Mouse (Mus musculus) E14TG2a.4 (cell line): ENCODE measurements around the gene Gadd45b.
A peak's percentile ranks its signal among the peaks of the same experiment; 100 is the strongest.

ENCODE experiments used
- H3K27me3 ChIP-seq: 2 replicates; pipeline ENCODE4 v1.6.1; 2014; ENCODE audit warnings: low read length, control low read depth; ENCODE audit not compliant: insufficient read depth
- H3K36me3 ChIP-seq: 2 replicates; pipeline ENCODE4 v1.6.1; 2014; ENCODE audit warnings: low read length, control low read depth; ENCODE audit not compliant: insufficient read depth
- H3K4me1 ChIP-seq: replicated peaks from 2 replicates; pipeline ENCODE4 v1.6.1; 2014; ENCODE audit warnings: low read depth, low read length, control low read depth
- H3K4me3 ChIP-seq: replicated peaks from 2 replicates; pipeline ENCODE4 v1.5.1; 2014; ENCODE audit warnings: mild to moderate bottlenecking, low read length
- H3K9me3 ChIP-seq: 2 replicates; pipeline ENCODE4 v1.6.1; 2014; ENCODE audit warnings: low read length, control low read depth
- CTCF ChIP-seq: conservative IDR thresholded peaks from 2 replicates; pipeline ENCODE4 v1.5.1; 2014; ENCODE audit warnings: low read length
- NANOG ChIP-seq: IDR thresholded peaks from 2 replicates; pipeline ENCODE4 v1.6.1; 2014; ENCODE audit warnings: borderline replicate concordance, low read length, mixed read lengths
- POU5F1 ChIP-seq: IDR thresholded peaks from 2 replicates; pipeline ENCODE4 v1.6.1; 2014; ENCODE audit warnings: low read length, borderline replicate concordance

Gene Gadd45b

DNA sequence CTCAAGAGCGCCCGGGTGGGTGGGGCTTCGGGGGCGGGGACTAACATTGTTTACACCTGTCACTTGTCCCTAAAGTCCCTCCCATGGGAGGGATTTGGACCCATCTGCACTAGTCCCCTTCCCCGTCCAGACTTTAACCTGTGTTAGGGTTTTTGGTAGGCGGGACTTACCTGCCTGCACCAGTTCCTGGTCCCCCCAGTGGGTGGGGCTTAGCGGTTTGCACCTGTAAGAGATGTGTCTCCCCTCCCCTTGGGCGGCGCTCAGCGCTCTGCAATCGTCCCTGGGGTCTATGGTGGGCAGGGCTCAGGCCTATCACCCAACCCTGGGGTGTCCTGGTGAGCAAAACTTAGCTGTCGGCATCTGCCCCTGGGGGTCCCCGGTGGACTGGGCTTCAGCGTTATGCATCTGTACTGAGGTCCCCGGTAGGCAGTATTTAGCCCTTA is 12.5 kb upstream of the Gadd45b start:
- Histone ChIP-seq H3K9me3 (no peaks in the 10 kb centered on the region), H3K4me1 (peaks cover 62% of the 10 kb centered on the region), H3K36me3 (peaks cover 43% of the 10 kb centered on the region), H3K4me3 (peak overlapping the region; percentile 100), H3K27me3 (no peaks in the 10 kb centered on the region)
- no peak for TF ChIP-seq POU5F1
- no peak for TF ChIP-seq CTCF
- no peak for TF ChIP-seq NANOG

DNA sequence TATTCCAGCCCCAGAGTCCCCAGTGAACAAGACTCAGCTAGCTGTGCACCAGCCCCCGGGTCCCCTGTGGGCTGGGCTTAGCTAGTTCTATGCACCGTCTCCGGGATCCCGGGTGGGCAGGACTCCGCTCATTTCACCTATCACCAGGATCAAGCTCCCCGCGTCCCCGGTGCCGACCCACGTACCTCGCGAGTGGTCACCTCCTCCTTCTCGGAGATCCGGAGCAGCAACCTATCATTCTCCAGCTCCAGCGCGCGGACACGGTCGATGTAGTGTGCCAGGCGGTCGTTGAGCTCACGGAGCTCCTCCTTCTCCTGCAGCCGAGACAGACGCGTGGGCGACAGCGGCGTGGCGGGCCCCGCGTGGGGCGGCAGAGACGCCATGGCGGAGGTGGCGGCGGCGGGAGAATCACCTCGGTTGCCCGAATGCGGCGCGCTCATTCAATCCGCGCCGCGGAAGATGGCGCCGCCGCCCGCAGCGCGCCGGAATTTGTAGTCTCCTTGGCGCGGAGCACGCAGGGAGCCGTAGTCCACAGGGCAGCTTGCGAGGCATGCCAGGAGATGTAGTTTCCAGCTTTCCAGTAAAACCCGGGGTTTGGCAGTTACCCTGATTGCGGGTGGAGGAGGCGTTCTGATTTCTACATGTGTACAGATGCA is 12.0 kb upstream of the Gadd45b start, which contains the start of gene Lmnb2:
Gene Lmnb2 (minus strand): TSS at position 467 of the 656 bp plus-strand sequence.
- H3K4me1 ChIP-seq, result peaks cover 64% of the 10 kb centered on the region
- H3K36me3 ChIP-seq, result peaks cover 38% of the 10 kb centered on the region
- H3K27me3 ChIP-seq, result no peaks in the 10 kb centered on the region
- H3K9me3 ChIP-seq, result no peaks in the 10 kb centered on the region
- no peak for TF ChIP-seq POU5F1
- TF ChIP-seq NANOG, result no peak
- TF ChIP-seq CTCF, result no peak
- peak within 1 kb of the TSS; percentile 100 for H3K4me3 ChIP-seq

DNA sequence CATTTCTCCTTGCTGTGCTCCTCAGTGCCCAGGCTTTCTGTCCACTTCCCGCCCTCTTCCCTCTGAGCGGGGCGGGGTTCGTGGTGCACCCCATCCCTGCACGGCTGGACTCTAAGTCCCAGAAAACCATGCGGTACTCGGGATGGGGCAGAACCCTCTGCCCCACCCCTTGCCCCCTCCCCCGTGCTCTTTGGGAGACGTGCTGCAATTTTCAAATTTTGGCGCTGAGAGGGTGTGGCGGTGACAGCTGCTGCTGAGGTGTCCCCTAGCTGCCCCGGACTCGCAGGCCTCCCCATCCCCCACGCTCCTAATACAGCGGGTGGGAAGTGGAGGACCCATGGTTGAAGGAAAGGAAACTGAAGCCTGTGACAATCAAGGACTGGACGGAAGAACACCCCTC is 8.0 kb upstream of the Gadd45b start:
- TF ChIP-seq CTCF, result no peak
- TF ChIP-seq POU5F1, result no peak
- Histone ChIP-seq H3K27me3 (no peaks in the 10 kb centered on the region), H3K9me3 (no peaks in the 10 kb centered on the region), H3K36me3 (no peaks in the 10 kb centered on the region), H3K4me1 (peaks cover 59% of the 10 kb centered on the region), H3K4me3 (peak overlapping the region; percentile 71)

DNA sequence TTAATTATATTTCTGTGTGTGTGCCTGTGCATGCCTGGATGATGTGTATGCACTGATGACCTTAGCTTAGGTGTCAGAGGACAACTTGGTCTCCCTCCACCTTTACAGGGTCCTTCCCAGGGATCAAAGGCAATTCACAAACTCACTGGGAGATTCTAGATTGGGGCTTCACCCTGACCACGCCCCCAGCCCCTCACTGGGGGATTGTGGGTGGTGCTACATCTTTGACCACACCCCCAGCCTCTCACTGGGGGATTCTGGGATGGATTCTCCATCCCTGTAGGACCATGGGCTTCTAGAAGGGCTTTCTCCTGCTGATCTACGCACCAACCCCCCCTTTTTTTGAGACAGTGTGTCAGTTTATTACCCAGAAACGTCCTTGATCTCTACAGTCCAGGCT is 4.4 kb upstream of the Gadd45b start:
- TF ChIP-seq POU5F1 (no peak), CTCF (no peak), NANOG (no peak)
- peaks cover 11% of the 10 kb centered on the region for H3K27me3 ChIP-seq
- peak overlapping the region; percentile 20; the same call in 1 of the 2 replicates for H3K4me3 ChIP-seq
- H3K9me3 ChIP-seq, result no peaks in the 10 kb centered on the region
- no peaks in the 10 kb centered on the region for H3K36me3 ChIP-seq
- peaks cover 80% of the 10 kb centered on the region for H3K4me1 ChIP-seq

DNA sequence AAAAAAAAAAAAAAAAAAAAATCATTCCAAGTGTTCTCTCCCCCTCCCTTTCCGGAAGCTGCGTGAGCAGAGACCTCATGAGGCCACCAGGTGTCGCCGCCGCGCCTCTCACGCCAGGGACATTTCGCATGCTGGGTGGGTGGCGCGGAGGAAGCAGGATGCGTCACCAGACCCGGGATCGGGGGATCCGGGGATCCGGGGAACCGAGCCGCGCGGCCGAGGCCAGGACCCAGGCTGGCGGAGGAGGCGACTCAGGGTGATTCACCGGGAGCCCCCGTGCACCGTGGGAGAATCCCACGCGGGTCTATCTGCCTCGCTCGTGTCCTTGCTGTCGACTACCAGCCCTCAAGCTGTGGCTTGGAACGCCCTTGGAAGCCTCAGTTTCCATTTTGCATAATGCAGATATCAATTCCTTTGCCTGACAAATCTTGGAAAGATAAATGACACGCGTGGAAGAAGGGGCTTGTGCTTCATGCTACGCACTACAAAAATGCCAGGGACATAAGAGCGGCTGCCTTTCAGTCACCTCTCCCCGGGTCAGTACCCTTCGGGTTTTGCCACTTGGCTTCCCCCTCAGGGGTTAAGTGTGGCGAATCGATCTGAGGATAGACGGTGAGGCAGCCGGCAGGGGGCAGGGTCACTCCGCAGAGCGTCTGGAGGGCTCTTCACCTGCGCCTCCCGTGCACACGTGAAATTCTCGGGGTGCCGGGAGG is 1.1 kb upstream of the Gadd45b start:
- Histone ChIP-seq H3K9me3 (no peaks in the 10 kb centered on the region), H3K4me1 (peaks cover 85% of the 10 kb centered on the region), H3K36me3 (peaks cover 8% of the 10 kb centered on the region), H3K4me3 (peak overlapping the region; percentile 90), H3K27me3 (peaks cover 37% of the 10 kb centered on the region)
- TF ChIP-seq CTCF, result peak; percentile 58
- TF ChIP-seq POU5F1, result no peak
- TF ChIP-seq NANOG, result no peak

DNA sequence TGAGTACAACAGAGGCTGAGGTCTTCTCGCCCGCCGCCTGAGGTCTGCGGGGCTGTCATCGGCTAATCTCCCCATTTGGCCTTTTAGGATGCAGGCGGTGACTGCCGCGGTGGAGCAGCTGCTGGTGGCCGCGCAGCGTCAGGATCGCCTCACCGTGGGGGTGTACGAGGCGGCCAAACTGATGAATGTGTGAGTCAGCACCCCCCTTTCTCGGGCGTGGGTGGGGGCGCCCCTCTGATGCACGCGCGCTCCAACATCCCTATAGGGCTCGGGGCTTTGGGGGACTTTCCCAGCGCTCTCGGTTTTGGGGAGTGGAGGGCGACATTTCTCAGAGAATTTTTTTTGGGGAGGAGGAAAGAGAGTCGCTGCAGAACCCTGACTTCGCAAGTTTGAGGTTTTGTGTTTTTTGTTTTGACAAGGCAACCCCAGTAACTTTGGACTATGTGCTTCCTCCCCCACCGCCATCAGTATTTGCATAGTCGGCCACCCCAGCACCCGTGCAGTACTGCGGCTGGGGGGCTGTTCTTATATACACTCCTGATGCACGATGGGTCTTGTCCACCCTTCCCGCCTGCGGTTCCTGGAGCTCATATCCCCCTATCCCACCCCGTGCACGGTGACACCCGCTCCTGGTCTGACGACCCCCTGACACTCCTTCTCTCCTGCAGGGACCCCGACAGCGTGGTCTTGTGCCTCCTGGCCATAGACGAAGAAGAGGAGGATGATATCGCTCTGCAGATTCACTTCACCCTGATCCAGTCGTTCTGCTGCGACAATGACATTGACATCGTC is 684 bp downstream of the Gadd45b start:
- Histone ChIP-seq H3K4me3 (peak overlapping the region; percentile 90), H3K36me3 (peaks cover 8% of the 10 kb centered on the region), H3K27me3 (peaks cover 43% of the 10 kb centered on the region), H3K4me1 (peaks cover 94% of the 10 kb centered on the region), H3K9me3 (no peaks in the 10 kb centered on the region)
- TF ChIP-seq CTCF (no peak), POU5F1 (no peak), NANOG (no peak)

DNA sequence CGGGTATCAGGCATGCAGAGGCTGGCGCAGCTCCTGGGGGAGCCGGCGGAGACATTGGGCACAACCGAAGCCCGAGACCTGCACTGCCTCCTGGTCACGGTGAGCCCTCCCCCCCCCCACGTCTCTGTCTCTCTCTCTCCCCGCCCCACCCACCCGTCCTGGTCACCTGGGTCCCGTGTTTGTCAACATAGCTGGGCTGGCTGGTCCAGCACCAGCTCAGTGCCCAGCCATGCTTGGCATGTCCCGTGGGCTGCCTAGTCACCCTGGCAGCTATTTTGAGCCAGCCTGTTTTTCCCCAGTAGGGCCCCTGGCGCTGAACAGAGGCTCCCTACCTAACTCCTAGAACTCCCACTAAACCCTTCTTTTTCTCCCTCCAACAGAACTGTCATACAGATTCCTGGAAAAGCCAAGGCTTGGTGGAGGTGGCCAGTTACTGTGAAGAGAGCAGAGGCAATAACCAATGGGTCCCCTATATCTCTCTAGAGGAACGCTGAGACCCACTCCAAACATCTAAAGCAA is 1.3 kb downstream of the Gadd45b start:
- Histone ChIP-seq H3K4me1 (peaks cover 94% of the 10 kb centered on the region), H3K4me3 (peak overlapping the region; percentile 90), H3K9me3 (no peaks in the 10 kb centered on the region), H3K36me3 (peaks cover 8% of the 10 kb centered on the region), H3K27me3 (peaks cover 50% of the 10 kb centered on the region)
- TF ChIP-seq CTCF, result no peak
- TF ChIP-seq NANOG, result no peak
- no peak for TF ChIP-seq POU5F1

DNA sequence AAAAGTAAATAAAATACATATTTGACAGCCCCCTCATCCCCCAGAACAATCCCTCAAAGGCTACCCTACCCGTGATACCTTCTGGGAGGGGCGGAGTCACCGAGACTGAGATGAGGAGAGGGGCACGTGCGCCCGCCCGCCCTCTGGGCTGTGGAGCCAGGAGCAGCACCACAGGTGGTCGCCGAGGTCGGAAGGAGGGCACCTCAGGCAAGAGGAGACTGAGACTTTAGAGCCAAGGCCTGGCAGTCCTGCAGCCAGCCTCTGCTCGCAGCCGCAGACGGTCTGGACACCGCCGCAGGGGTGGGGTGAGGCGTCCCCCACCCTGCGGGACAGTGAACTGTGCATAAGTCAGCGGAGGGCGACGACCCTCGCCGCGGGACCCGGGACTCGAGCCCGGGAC is 1.8 kb downstream of the Gadd45b start:
- Histone ChIP-seq H3K9me3 (no peaks in the 10 kb centered on the region), H3K36me3 (peaks cover 8% of the 10 kb centered on the region), H3K4me1 (peaks cover 92% of the 10 kb centered on the region), H3K27me3 (peaks cover 53% of the 10 kb centered on the region), H3K4me3 (peak overlapping the region; percentile 90)
- TF ChIP-seq POU5F1 (no peak), CTCF (no peak), NANOG (no peak)
